8 mouse cellular contexts compared by ENCODE assay signal in genomic region chr8:94695994-94696384, GRCm38 (mm10). TPM values are rescaled to one million over a fixed set of nuclear protein-coding genes. Genes with fewer than 3 reads are reported as not detected.
DNase-seq lines count a peak whose midpoint lies in the region; ATAC-seq and TF ChIP-seq lines count a peak whose summit lies in the region.

TSS of gene Pllp (minus strand) at chr8:94696278.

- TF ChIP-seq CTCF in kidney, postnatal 0 days (IDR thresholded peaks at IDR 0.05; ENCODE audit: low read depth), result no peak

- H3K4me2 ChIP-seq in heart, embryonic 11.5 days, result peak within 1 kb of the TSS; percentile 77
- peak within 1 kb of the TSS; percentile 61 for H3K4me2 ChIP-seq in kidney, postnatal 0 days (ENCODE audit: low read length)
- H3K4me2 ChIP-seq in liver, embryonic 11.5 days, result peak within 1 kb of the TSS; percentile 72
- peak within 1 kb of the TSS; percentile 62 for H3K4me2 ChIP-seq in neural tube, embryonic 14.5 days (ENCODE audit: low read depth, low read length)

- H3K27ac ChIP-seq in heart, embryonic 11.5 days (ENCODE audit: low read depth, low read length), result no peak within 1 kb of the TSS
- no peak within 1 kb of the TSS for H3K27ac ChIP-seq in kidney, postnatal 0 days
- H3K27ac ChIP-seq in liver, embryonic 11.5 days (ENCODE audit: low read depth, low read length), result no peak within 1 kb of the TSS
- H3K27ac ChIP-seq in neural tube, embryonic 14.5 days (ENCODE audit: low read depth, low read length), result no peak within 1 kb of the TSS

- DNase-seq in heart, adult 18-20 months, result no peak
- peak; percentile 62 for DNase-seq in adrenal gland, postnatal 14 days
- peak; percentile 25 for DNase-seq in forelimb bud, embryonic 11.5 days (ENCODE audit: low read depth, low spot score)
- DNase-seq in kidney, postnatal 0 days (ENCODE audit: low spot score), result no peak
- peak; percentile 60 for DNase-seq in liver, embryonic 11.5 days (ENCODE audit: low spot score)

- WGBS in heart, embryonic 11.5 days (ENCODE audit: insufficient replicate concordance), result under 1% methylated on average over 41 of the region's 41 CpGs
- under 1% methylated on average over 41 of the region's 41 CpGs for WGBS in kidney, postnatal 0 days
- WGBS in liver, embryonic 11.5 days, result under 1% methylated on average over 41 of the region's 41 CpGs
- WGBS in neural tube, embryonic 14.5 days, result under 1% methylated on average over 41 of the region's 41 CpGs

- peak within 1 kb of the TSS; percentile 43 for H3K4me3 ChIP-seq in heart, embryonic 11.5 days (ENCODE audit: low read depth, low read length)
- H3K4me3 ChIP-seq in kidney, postnatal 0 days (replicated peaks; ENCODE audit: low read depth, low read length), result peak within 1 kb of the TSS; percentile 36
- H3K4me3 ChIP-seq in liver, embryonic 11.5 days (ENCODE audit: low read depth, low read length), result peak within 1 kb of the TSS; percentile 51
- peak within 1 kb of the TSS; percentile 38 for H3K4me3 ChIP-seq in neural tube, embryonic 14.5 days (ENCODE audit: low read depth, low read length)

- H3K4me1 ChIP-seq in heart, embryonic 11.5 days (ENCODE audit: control insufficient read depth, insufficient read depth, low read length), result peaks cover 7% of the 10 kb centered on the region; the same call in 1 of the 2 replicates
- H3K4me1 ChIP-seq in kidney, postnatal 0 days (replicated peaks; ENCODE audit: insufficient read depth, low read length), result 0 out of 2 replicates have a peak, but pooled peaks cover 7% of the 10 kb centered on the region
- peaks cover 4% of the 10 kb centered on the region; the same call in 1 of the 2 replicates for H3K4me1 ChIP-seq in liver, embryonic 11.5 days (replicated peaks; ENCODE audit: control insufficient read depth, insufficient read depth, low read length)
- peaks cover 12% of the 10 kb centered on the region for H3K4me1 ChIP-seq in neural tube, embryonic 14.5 days (ENCODE audit: control insufficient read depth, insufficient read depth, low read length)

- H3K9me3 ChIP-seq in heart, embryonic 11.5 days (replicated peaks; ENCODE audit: control insufficient read depth, low read length), result no peaks in the 10 kb centered on the region
- no peaks in the 10 kb centered on the region for H3K9me3 ChIP-seq in kidney, postnatal 0 days (replicated peaks; ENCODE audit: low read length)
- H3K9me3 ChIP-seq in liver, embryonic 11.5 days (ENCODE audit: control insufficient read depth, low read length), result no peaks in the 10 kb centered on the region
- no peaks in the 10 kb centered on the region for H3K9me3 ChIP-seq in neural tube, embryonic 14.5 days (ENCODE audit: control insufficient read depth, low read length)

- peak; percentile 46; the same call in 1 of the 2 replicates for ATAC-seq in heart, embryonic 11.5 days (replicated peaks; ENCODE audit: insufficient number of reproducible peaks, low FRiP score, low TSS enrichment)
- ATAC-seq in kidney, postnatal 0 days (replicated peaks; ENCODE audit: low FRiP score, low read depth), result peak; percentile 73
- peak; percentile 61 for ATAC-seq in liver, embryonic 11.5 days (replicated peaks; ENCODE audit: low FRiP score)
- ATAC-seq in neural tube, embryonic 14.5 days (ENCODE audit: low read depth), result peak; percentile 71
- ATAC-seq in megakaryocyte-erythroid progenitor cell, adult 5-6 weeks (replicated peaks; ENCODE audit: low FRiP score, low TSS enrichment, poor library complexity, severe bottlenecking), result no peak; the same call in 1 of the 2 replicates

- H3K36me3 ChIP-seq in heart, embryonic 11.5 days (ENCODE audit: control insufficient read depth, insufficient read depth, low read length), result no peaks in the 10 kb centered on the region
- no peaks in the 10 kb centered on the region for H3K36me3 ChIP-seq in kidney, postnatal 0 days (ENCODE audit: insufficient read depth, low read length)
- H3K36me3 ChIP-seq in liver, embryonic 11.5 days (ENCODE audit: control insufficient read depth, insufficient read depth, low read length), result no peaks in the 10 kb centered on the region
- H3K36me3 ChIP-seq in neural tube, embryonic 14.5 days (ENCODE audit: control insufficient read depth, insufficient read depth, low read length), result no peaks in the 10 kb centered on the region

- H3K9ac ChIP-seq in heart, embryonic 11.5 days (ENCODE audit: low read depth, low read length), result no peak within 1 kb of the TSS
- H3K9ac ChIP-seq in kidney, postnatal 0 days (ENCODE audit: low read depth, low read length), result 0 out of 2 replicates have a peak within 1 kb of the TSS, but pooled peaks have one; percentile 1
- H3K9ac ChIP-seq in liver, embryonic 11.5 days (ENCODE audit: low read depth, low read length), result no peak within 1 kb of the TSS
- peak within 1 kb of the TSS; percentile 28 for H3K9ac ChIP-seq in neural tube, embryonic 14.5 days (replicated peaks; ENCODE audit: low read depth, low read length)

- H3K27me3 ChIP-seq in heart, embryonic 11.5 days (ENCODE audit: control insufficient read depth, insufficient read depth, low read length), result peaks cover 64% of the 10 kb centered on the region
- peaks cover 34% of the 10 kb centered on the region for H3K27me3 ChIP-seq in kidney, postnatal 0 days (ENCODE audit: insufficient read depth, low read length)
- H3K27me3 ChIP-seq in liver, embryonic 11.5 days (replicated peaks; ENCODE audit: control insufficient read depth, insufficient read depth, low read length), result peaks cover 58% of the 10 kb centered on the region
- peaks cover 29% of the 10 kb centered on the region for H3K27me3 ChIP-seq in neural tube, embryonic 14.5 days (ENCODE audit: control insufficient read depth, insufficient read depth, low read length)

RNA-seq across cellular contexts. Expression of gene Pllp, which starts in this region (rescaled TPM):
- polyA plus RNA-seq in heart, embryonic 11.5 days (2014; fragmentation: Nextera tagmentation; extraction: Ambion mirVana), result not detected in 2 replicates
- under 1 TPM; 0.69 to 0.87 TPM for total RNA-seq in heart, adult 18-20 months (2021)
- 0.86 and 1.6 TPM in 2 replicates for total RNA-seq in adrenal gland, postnatal 14 days (2021)
- polyA plus RNA-seq in kidney, postnatal 0 days (2015; fragmentation: Nextera tagmentation; extraction: Ambion mirVana), result 16.6 and 17.5 TPM in 2 replicates
- 3.4 and 4.5 TPM in 2 replicates for polyA plus RNA-seq in liver, embryonic 11.5 days (2014; fragmentation: Nextera tagmentation; extraction: Ambion mirVana)
- 2.2 and 2.9 TPM in 2 replicates for polyA plus RNA-seq in neural tube, embryonic 14.5 days (2014; fragmentation: Nextera tagmentation; extraction: Ambion mirVana)
- total RNA-seq in megakaryocyte-erythroid progenitor cell, adult 5-6 weeks (2014; fragmentation: Nextera tagmentation), result not detected in 2 replicates
- not detected in 2 replicates for total RNA-seq in megakaryocyte-erythroid progenitor cell, adult 5-6 weeks (2017)

Comparison
In these comparisons a context has a peak if more than half of its experiments do, and no peak if none do; other contexts are left out.
1. Peak in ATAC-seq, H3K4me3 ChIP-seq and H3K4me2 ChIP-seq in heart, embryonic 11.5 days; RNA of the gene not detected or under 1 TPM.
2. H3K9ac ChIP-seq: peak in kidney, postnatal 0 days (single experiment) and neural tube, embryonic 14.5 days (single experiment); none in heart, embryonic 11.5 days (single experiment) and liver, embryonic 11.5 days (single experiment).
3. DNase-seq: peak in adrenal gland, postnatal 14 days (single experiment), forelimb bud, embryonic 11.5 days (single experiment) and liver, embryonic 11.5 days (single experiment); none in heart, adult 18-20 months (0 of 2) and kidney, postnatal 0 days (single experiment).
4. Peak in every context shown above with its lines, with median percentiles within 50 percentile points of each other: H3K4me2 ChIP-seq and H3K4me3 ChIP-seq.